Mouse (Mus musculus) c-Kit-positive CD71-positive TER-119-negative erythroid progenitor cells, embryonic 14.5 days (primary cell): ENCODE data around the gene Ripor1.
A peak's percentile ranks its signal among the peaks of the same experiment; 100 is the strongest.

Experiments
- DNase-seq: peaks from one replicate; pipeline ENCODE4 v3.0.0-alpha.2; 2013; ENCODE audit warnings: low read depth

Gene Ripor1

GRCm38 (mm10) chr8:105629337-105629736 is 24.3 kb downstream of the Ripor1 start:
- DNase-seq = no peak

- DNase-seq = no peak
Observed at GRCm38 (mm10) chr8:105634771-105635458, 29.9 kb downstream of the Ripor1 start.

DNA sequence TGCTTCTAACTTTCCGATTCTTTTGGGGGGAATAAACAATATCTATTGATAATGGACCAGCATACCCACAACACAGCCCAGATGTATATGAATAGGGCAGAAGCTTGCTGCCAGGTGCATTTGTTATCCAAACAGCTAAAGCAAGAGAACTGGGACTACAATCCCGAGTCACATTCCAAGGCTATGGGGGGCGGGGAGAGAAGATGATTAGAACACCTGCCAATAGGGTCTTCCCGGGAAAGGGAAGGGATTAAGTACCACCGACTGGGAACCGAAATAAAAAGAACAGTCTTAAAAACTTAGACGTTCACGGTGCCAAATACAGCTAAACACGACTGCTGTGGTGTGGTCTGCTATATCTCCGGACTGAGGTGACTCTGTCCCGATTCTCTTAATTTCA is 30.4 kb downstream of the Ripor1 start:
- DNase-seq = no peak

GRCm38 (mm10) chr8:105636018-105636962 is 31.2 kb downstream of the Ripor1 start, which contains the start of gene Ctcf:
Ctcf (plus strand) TSS chr8:105636568.
- DNase-seq = peak; percentile 82

GRCm38 (mm10) chr8:105636963-105637510 is 32.0 kb downstream of the Ripor1 start, which contains the start of gene Agrp:
Agrp (minus strand) TSS chr8:105637393.
- no peak for DNase-seq

DNA sequence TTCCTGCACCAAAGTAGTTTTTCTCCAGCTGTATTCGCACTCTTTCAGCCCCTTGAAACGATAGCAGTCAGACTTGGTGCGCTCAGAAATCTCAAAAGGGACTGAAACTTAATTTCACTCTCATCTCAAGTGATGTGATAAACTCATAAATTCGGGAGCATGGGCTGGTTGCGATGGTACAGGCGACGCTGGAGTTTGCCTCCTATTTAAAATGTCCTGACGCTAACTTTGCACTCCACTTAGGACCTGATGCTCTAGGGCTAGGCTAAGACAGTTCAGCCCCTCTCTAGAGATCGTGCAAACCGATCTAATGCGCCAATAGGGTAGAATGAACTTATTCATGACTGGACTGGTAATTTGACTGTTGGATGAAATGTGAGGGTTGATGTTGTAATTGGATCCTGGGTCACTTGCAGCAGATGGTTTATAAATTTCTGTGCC is 32.6 kb downstream of the Ripor1 start:
- DNase-seq = peak; percentile 50

GRCm38 (mm10) chr8:105638510-105638909 is 33.5 kb downstream of the Ripor1 start:
- DNase-seq = no peak

GRCm38 (mm10) chr8:105639835-105640234 is 34.8 kb downstream of the Ripor1 start:
- DNase-seq = no peak

- DNase-seq = no peak
Observed at GRCm38 (mm10) chr8:105640511-105640910, 35.5 kb downstream of the Ripor1 start.

GRCm38 (mm10) chr8:105645205-105645604 is 40.1 kb downstream of the Ripor1 start:
- no peak for DNase-seq

DNA sequence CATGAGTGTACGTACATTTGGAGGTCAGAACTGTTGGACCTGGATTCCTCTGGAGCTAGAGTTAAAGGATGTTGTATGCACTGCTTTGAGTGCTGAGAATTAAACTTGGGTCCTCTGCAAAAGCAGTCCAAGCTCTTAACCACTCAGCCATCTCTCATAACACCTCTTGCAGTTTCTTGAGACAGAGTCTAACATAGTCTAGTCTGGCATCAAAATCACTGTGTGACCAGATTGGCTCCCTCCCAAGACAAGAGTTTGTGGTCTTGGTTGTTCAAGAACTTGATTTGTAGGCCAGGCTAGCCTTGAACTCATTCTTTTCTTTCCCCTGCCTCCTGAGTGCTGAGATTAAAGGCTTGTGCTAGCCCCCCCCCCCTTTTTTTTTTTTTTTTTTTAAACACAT is 43.9 kb downstream of the Ripor1 start:
- DNase-seq = no peak

DNA sequence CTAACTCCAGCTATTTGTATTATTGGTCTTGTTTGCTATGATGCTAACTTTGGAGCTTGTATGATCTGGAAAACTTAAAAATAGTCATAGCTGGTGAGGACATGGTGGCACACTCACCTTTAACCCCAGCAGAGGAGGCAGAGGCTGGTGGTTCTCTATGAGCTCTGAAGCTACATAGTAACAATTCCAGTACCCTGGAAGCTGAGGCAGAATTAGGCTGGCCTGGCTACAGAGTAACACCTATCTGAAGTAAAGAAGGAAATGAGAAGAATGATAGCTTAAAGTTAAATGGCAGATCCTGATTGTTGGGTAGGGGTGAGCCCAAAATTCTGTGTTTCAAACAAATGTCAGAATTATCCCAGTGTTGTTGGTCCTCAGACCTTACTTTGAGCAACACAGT is 52.6 kb downstream of the Ripor1 start:
- no peak for DNase-seq

GRCm38 (mm10) chr8:105661167-105661566 is 56.1 kb downstream of the Ripor1 start:
- DNase-seq = peak; percentile 17
